Mouse (Mus musculus) megakaryocyte, embryonic 14.5 days (primary cell): Measurements from ENCODE around the gene Glrx2.

ENCODE experiments used
- FLI1 ChIP-seq: IDR thresholded peaks from 2 replicates; pipeline ENCODE4 v1.6.1; 2012; ENCODE audit warnings: low read length, inconsistent platforms, mixed read lengths
- GATA1 ChIP-seq: IDR thresholded peaks from 3 replicates; pipeline ENCODE4 v1.6.1; 2012; ENCODE audit warnings: mixed read lengths, low read length, inconsistent platforms, borderline replicate concordance

DNA sequence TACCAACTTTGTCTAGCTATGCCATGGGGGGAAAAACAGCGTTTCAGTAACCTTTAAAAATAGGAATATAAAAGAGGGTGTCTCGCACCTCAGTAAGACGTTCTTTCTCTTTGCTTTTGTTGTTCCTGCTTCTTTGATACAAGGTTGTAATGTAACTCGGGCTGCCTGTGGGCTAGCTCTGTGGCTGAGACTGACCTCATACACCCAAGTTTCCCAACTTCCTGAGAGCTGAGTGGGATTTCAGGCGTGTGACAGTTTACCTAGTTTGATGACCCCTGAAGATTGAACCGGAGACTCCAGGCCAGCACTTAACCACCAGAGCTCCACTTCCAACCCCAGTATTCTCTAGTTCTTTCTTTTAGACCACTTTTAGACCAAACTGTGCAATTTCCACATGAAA, 7.8 kb upstream of the Glrx2 start:
- TF ChIP-seq GATA1 = no peak
- no peak for TF ChIP-seq FLI1
